Mouse (Mus musculus): ENCODE results near the gene Gm26566. TPM values are rescaled to one million over a fixed set of nuclear protein-coding genes. Genes with fewer than 3 reads are reported as not detected.

Gm26566 gene
- 0.59 and 1.2 TPM in 2 replicates for polyA plus RNA-seq (2012; rRNA removed)

DNA sequence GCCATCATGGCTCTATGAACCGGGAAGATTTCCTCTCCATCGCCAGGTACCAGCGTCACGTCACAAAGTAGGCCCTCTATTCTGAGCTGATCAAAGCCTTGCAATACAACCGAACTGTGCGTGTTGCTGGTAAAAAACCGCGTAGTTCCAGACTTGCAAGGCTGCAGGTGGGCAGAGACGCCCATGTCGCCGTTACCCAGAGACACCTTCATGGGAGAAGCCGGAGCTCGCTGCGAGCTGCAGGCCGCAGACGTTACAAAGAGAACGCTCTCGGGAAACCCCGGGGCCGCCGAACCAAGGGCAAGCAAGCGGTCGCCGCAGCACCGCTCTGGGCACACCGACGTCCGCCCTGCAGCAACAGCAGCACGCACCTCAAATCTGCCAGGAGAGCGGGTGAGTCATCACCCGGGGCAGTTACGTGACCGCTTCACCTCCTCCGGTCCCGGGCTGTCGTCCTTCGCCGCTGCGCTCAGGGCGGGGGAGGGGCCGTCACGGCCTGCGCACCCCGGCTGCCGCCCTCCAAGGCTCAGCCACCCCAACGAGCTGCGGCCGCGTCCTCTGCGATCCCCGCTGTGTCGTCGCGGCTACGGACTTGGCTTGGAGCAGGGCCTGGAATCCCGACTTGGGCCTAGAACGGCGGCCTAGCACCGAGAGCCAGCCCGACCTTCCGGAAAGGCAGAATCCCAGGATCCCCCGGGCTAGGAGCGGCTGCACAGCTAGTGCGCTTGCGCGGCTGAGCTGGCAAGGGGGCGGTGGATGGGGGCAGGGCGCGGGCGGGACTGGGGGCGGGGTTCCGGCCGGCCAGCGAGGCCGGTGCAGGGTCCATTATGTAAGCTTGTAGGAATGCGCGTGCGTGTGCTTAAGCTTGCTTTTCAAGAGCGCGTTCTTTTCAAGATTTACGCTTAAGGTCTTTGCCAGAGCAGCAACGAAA lies at the start of gene Gm26566, which contains the start of gene Klhl9:
Gm26566 (plus strand) TSS at position 15 of the 931 bp plus-strand sequence.
Klhl9 (minus strand) TSS at position 675 of the 931 bp plus-strand sequence.
- WGBS: under 1% methylated on average over 82 of the region's 82 CpGs

DNA sequence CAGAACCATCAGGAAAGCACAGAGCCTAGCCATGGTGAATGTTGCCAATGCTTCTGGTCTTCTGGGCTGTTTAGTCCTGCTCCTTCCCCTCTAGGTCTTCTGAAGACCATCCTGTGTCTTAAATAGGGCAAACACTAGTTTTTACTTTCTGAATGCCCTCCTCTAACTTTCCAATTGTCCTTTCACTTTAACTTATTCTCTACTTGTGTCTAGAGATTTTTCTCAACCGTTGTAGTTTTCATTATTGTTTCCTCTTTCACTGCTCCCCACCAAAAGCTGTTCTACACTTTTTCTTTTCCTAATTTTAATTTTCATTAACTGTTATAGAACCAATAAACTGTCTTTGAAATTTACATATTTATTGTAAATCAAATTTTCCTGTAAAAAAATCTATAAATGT lies 44.8 kb upstream of the Gm26566 start, which contains the start of gene Ifna16:
Ifna16 (minus strand) TSS at position 101 of the 400 bp plus-strand sequence.
- no peak for DNase-seq
- H3K4me3 ChIP-seq (replicated peaks; ENCODE audit: insufficient read depth, low read depth, low read length): no peak within 1 kb of the TSS
- TF ChIP-seq CTCF (IDR thresholded peaks at IDR 0.05; ENCODE audit: borderline replicate concordance, insufficient read depth, low read depth, low read length) (no peak), POLR2A (IDR thresholded peaks at IDR 0.05; ENCODE audit: borderline replicate concordance, insufficient read depth, low read length) (no peak)
- WGBS: 86% methylated on average over 1 of the region's 1 CpGs
- no peak within 1 kb of the TSS for H3K27ac ChIP-seq (ENCODE audit: insufficient read depth, low read length)
- no peaks in the 10 kb centered on the region for H3K4me1 ChIP-seq (ENCODE audit: control insufficient read depth, insufficient read depth, low read length)
- H3K27me3 ChIP-seq (ENCODE audit: control insufficient read depth, insufficient read depth, low read length): no peaks in the 10 kb centered on the region

More for the DNA sequence above, at the start of gene Gm26566, which contains the start of gene Klhl9:
- no peak for TF ChIP-seq CTCF (IDR thresholded peaks at IDR 0.05; ENCODE audit: borderline replicate concordance, insufficient read depth, low read depth, low read length)
- peak; percentile 90 for TF ChIP-seq POLR2A (IDR thresholded peaks at IDR 0.05; ENCODE audit: borderline replicate concordance, insufficient read depth, low read length)
- H3K4me3 ChIP-seq (replicated peaks; ENCODE audit: insufficient read depth, low read depth, low read length): peak within 1 kb of the TSS; percentile 98
- peak; percentile 95 to 96 for DNase-seq
- H3K27me3 ChIP-seq (ENCODE audit: control insufficient read depth, insufficient read depth, low read length): no peaks in the 10 kb centered on the region
- no peaks in the 10 kb centered on the region for H3K4me1 ChIP-seq (ENCODE audit: control insufficient read depth, insufficient read depth, low read length)
- peak within 1 kb of the TSS; percentile 100 for H3K27ac ChIP-seq (ENCODE audit: insufficient read depth, low read length)

GRCm38 (mm10) chr4:88680362-88680761 lies 41.2 kb upstream of the Gm26566 start:
- Histone ChIP-seq H3K27me3 (ENCODE audit: control insufficient read depth, insufficient read depth, low read length) (no peaks in the 10 kb centered on the region), H3K4me3 (replicated peaks; ENCODE audit: insufficient read depth, low read depth, low read length) (no peak overlapping the region), H3K27ac (ENCODE audit: insufficient read depth, low read length) (no peak overlapping the region), H3K4me1 (ENCODE audit: control insufficient read depth, insufficient read depth, low read length) (no peaks in the 10 kb centered on the region)
- no peak for DNase-seq
- 54% methylated on average over 8 of the region's 8 CpGs for WGBS
- TF ChIP-seq CTCF (IDR thresholded peaks at IDR 0.05; ENCODE audit: borderline replicate concordance, insufficient read depth, low read depth, low read length) (peak; percentile 16; the same call in 1 of the 2 replicates), POLR2A (IDR thresholded peaks at IDR 0.05; ENCODE audit: borderline replicate concordance, insufficient read depth, low read length) (no peak)

DNA sequence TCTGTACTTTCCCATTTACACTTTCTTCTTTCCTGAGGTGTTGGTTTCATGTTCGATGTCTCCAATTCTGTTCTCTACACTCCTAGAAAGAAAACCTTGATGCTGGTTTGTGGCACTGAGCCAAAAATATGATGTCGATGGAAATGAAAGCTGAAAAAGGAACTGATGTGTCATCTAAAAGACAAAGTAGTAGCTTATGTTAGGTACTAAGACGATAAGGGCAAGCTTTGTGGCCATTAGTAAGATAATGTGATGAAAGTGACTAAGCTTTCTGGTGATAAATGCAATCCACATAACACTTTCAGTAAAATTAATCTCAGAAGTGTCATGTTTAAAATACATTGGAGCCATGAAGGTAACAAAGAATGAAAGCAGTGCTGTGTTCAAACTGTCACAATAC lies 40.3 kb upstream of the Gm26566 start:
- Histone ChIP-seq H3K4me1 (ENCODE audit: control insufficient read depth, insufficient read depth, low read length) (no peaks in the 10 kb centered on the region), H3K27ac (ENCODE audit: insufficient read depth, low read length) (no peak overlapping the region), H3K4me3 (replicated peaks; ENCODE audit: insufficient read depth, low read depth, low read length) (no peak overlapping the region), H3K27me3 (ENCODE audit: control insufficient read depth, insufficient read depth, low read length) (no peaks in the 10 kb centered on the region)
- no peak for DNase-seq
- no peak for TF ChIP-seq CTCF (IDR thresholded peaks at IDR 0.05; ENCODE audit: borderline replicate concordance, insufficient read depth, low read depth, low read length)
- WGBS: 54% methylated on average over 3 of the region's 3 CpGs

- no peak for DNase-seq
- H3K27me3 ChIP-seq (ENCODE audit: control insufficient read depth, insufficient read depth, low read length): no peaks in the 10 kb centered on the region
- 100% methylated on average over 1 of the region's 1 CpGs for WGBS
- no peaks in the 10 kb centered on the region for H3K4me1 ChIP-seq (ENCODE audit: control insufficient read depth, insufficient read depth, low read length)
- H3K27ac ChIP-seq (ENCODE audit: insufficient read depth, low read length): no peak within 1 kb of the TSS
- H3K4me3 ChIP-seq (replicated peaks; ENCODE audit: insufficient read depth, low read depth, low read length): no peak within 1 kb of the TSS
- TF ChIP-seq CTCF (IDR thresholded peaks at IDR 0.05; ENCODE audit: borderline replicate concordance, insufficient read depth, low read depth, low read length) (no peak), POLR2A (IDR thresholded peaks at IDR 0.05; ENCODE audit: borderline replicate concordance, insufficient read depth, low read length) (no peak)
Measured at GRCm38 (mm10) chr4:88683812-88684211, 37.8 kb upstream of the Gm26566 start, which contains the start of gene Ifna2. Gene Ifna2 (minus strand): TSS chr4:88683912.

DNA sequence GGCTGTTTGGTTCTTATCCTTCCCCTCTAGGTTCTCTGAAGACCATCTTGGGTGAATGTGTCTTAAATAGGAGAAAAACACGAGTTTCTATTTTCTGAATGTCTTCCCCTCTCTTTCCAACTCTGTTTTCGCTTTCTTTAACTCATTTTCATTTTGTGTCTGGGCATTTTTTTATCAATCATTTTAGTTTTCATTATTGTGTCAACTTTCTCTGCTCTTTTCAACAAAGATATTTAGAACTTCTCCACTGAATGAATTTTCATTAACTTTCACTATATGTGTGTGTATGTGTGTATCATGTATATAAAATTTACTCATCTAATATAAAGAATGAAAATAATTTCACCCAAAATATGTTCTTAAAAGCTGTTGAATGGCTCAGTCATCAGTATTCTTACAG lies 30.3 kb upstream of the Gm26566 start, which contains the start of gene Ifnab:
Ifnab (minus strand) TSS at position 101 of the 400 bp plus-strand sequence.
- TF ChIP-seq CTCF (IDR thresholded peaks at IDR 0.05; ENCODE audit: borderline replicate concordance, insufficient read depth, low read depth, low read length) (no peak), POLR2A (IDR thresholded peaks at IDR 0.05; ENCODE audit: borderline replicate concordance, insufficient read depth, low read length) (no peak)
- Histone ChIP-seq H3K4me1 (ENCODE audit: control insufficient read depth, insufficient read depth, low read length) (no peaks in the 10 kb centered on the region), H3K4me3 (replicated peaks; ENCODE audit: insufficient read depth, low read depth, low read length) (no peak within 1 kb of the TSS), H3K27ac (ENCODE audit: insufficient read depth, low read length) (no peak within 1 kb of the TSS), H3K27me3 (ENCODE audit: control insufficient read depth, insufficient read depth, low read length) (no peaks in the 10 kb centered on the region; the same call in 1 of the 2 replicates)
- no peak for DNase-seq
- WGBS: 73% methylated on average over 2 of the region's 2 CpGs

GRCm38 (mm10) chr4:88692537-88692936 lies 29.1 kb upstream of the Gm26566 start:
- H3K4me1 ChIP-seq (ENCODE audit: control insufficient read depth, insufficient read depth, low read length): no peaks in the 10 kb centered on the region
- 96% methylated on average over 1 of the region's 1 CpGs for WGBS

More at GRCm38 (mm10) chr4:88692537-88692936, 29.1 kb upstream of the Gm26566 start:
- Histone ChIP-seq H3K4me3 (replicated peaks; ENCODE audit: insufficient read depth, low read depth, low read length) (no peak overlapping the region), H3K27me3 (ENCODE audit: control insufficient read depth, insufficient read depth, low read length) (no peaks in the 10 kb centered on the region; the same call in 1 of the 2 replicates), H3K27ac (ENCODE audit: insufficient read depth, low read length) (no peak overlapping the region)
- no peak for TF ChIP-seq POLR2A (IDR thresholded peaks at IDR 0.05; ENCODE audit: borderline replicate concordance, insufficient read depth, low read length)
- no peak for TF ChIP-seq CTCF (IDR thresholded peaks at IDR 0.05; ENCODE audit: borderline replicate concordance, insufficient read depth, low read depth, low read length)
- DNase-seq: no peak

Measured in cerebellum, adult 2 months (tissue).